Mouse (Mus musculus): ENCODE measurements at regions not wholly inside any gene's neighbourhood (a gene's known extent, or its start where the extent isn't known, plus 50 kb on each side); places are given as distances from the start of the nearest gene placed in this dataset.
"Not testable (repeated sequence)": the region's sequence is repeated elsewhere in the genome, so short reads cannot be mapped to it uniquely, and the experiment has no call there.

GRCm38 (mm10) chr11:12589757-12590373 lies 125.1 kb upstream of the Cobl start:
- DNase-seq = no peak

GRCm38 (mm10) chr11:12584851-12585680 lies 120.3 kb upstream of the Cobl start:
- not testable (repeated sequence) for DNase-seq

- peak; percentile 4 for DNase-seq
Observed at GRCm38 (mm10) chr11:12578999-12579576, 114.3 kb upstream of the Cobl start.

GRCm38 (mm10) chr11:12559663-12560062 lies 94.9 kb upstream of the Cobl start:
- DNase-seq = no peak

- peak; percentile 66 for DNase-seq
Observed at GRCm38 (mm10) chr11:12558995-12559633, 94.4 kb upstream of the Cobl start.

- DNase-seq = no peak
Observed at GRCm38 (mm10) chr11:12558176-12558575, 93.4 kb upstream of the Cobl start.

- DNase-seq = no peak
Observed at GRCm38 (mm10) chr11:12545771-12546170, 81.0 kb upstream of the Cobl start.

- peak; percentile 14 for DNase-seq
Observed at GRCm38 (mm10) chr11:12543042-12543441, 78.3 kb upstream of the Cobl start.

GRCm38 (mm10) chr11:12540333-12540870 lies 75.6 kb upstream of the Cobl start:
- DNase-seq = no peak

- no peak for DNase-seq
Observed at GRCm38 (mm10) chr11:12535063-12535462, 70.3 kb upstream of the Cobl start.

GRCm38 (mm10) chr11:12532288-12532687 lies 67.5 kb upstream of the Cobl start:
- DNase-seq = peak; percentile 58

- DNase-seq = not testable (repeated sequence)
Observed at GRCm38 (mm10) chr11:12522063-12522462, 57.3 kb upstream of the Cobl start.

GRCm38 (mm10) chr11:12521286-12521685 lies 56.5 kb upstream of the Cobl start:
- no peak for DNase-seq

- DNase-seq = no peak
Observed at GRCm38 (mm10) chr11:12516374-12516773, 51.6 kb upstream of the Cobl start.

Measured in lung, postnatal 36 days (tissue).